Mouse (Mus musculus) lung, adult 2 months (tissue): ENCODE results near the gene Gabrg3.

Experiments
- CTCF ChIP-seq: fragments of 200-500 bp; IDR thresholded peaks from 2 replicates; pipeline ENCODE4 v1.5.1; 2011; ENCODE audit warnings: mild to moderate bottlenecking, low read length, control low read depth; ENCODE audit not compliant: insufficient read depth
- POLR2A ChIP-seq: fragments of 200-500 bp; IDR thresholded peaks from 2 replicates; pipeline ENCODE4 v1.6.1; 2011; ENCODE audit warnings: low read depth, mild to moderate bottlenecking, control low read depth, low read length, borderline replicate concordance; ENCODE audit errors: extremely low read depth

DNA sequence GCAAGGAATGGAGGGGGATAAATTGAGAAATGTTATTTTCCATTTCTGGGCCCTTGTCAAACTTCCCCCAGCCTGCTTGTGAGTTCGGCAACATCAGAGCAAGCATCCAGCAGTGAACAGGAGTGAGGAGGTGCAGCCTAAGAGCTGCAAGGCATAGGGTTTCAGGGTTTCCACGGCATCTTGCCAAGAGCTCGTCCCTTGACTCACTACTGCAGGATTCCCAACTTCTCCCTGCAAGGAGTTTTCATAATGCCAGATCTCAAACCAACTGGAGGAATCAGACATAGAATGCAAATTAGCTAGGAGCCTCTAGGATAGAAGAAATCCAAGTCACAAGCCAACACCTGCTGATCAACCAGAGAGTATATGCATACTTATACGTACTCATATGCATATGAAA lies 254.0 kb downstream of the Gabrg3 start:
- TF ChIP-seq CTCF (no peak), POLR2A (no peak)
